Mouse (Mus musculus) MEL (cell line): ENCODE measurements around the gene Nt5c2.

Experiments
- BHLHE40 ChIP-seq: IDR thresholded peaks from 2 replicates; pipeline ENCODE4 v1.6.1; 2012; ENCODE audit warnings: low read depth, mild to moderate bottlenecking, inconsistent platforms, low read length, improper control_type of control experiment, borderline replicate concordance
- CTCF ChIP-seq, 3 experiments: IDR thresholded peaks in 2 of 3; conservative IDR thresholded peaks in 1 of 3; 2 replicates each; pipeline ENCODE4 v1.5.1; 2011 to 2012; ENCODE audit warnings: low read length in 3 of 3, low read depth in 2 of 3, mild to moderate bottlenecking in 2 of 3, improper control_type of control experiment in 1 of 3, inconsistent platforms in 1 of 3, mixed read lengths in 1 of 3, moderate library complexity in 1 of 3; ENCODE audit not compliant: control insufficient read depth in 1 of 3, insufficient read depth in 1 of 3, poor library complexity in 1 of 3, severe bottlenecking in 1 of 3
- EP300 ChIP-seq, 2 experiments: IDR thresholded peaks; 2 replicates each; pipeline ENCODE4 v1.6.1; 2011; ENCODE audit warnings: improper control_type of control experiment in 2 of 2, low read length in 2 of 2, low read depth in 1 of 2, mild to moderate bottlenecking in 1 of 2
- ETS1 ChIP-seq: IDR thresholded peaks from 2 replicates; pipeline ENCODE4 v1.6.1; 2012; ENCODE audit warnings: low read depth, mild to moderate bottlenecking, inconsistent platforms, low read length, improper control_type of control experiment, moderate library complexity
- GATA1 ChIP-seq: IDR thresholded peaks from 2 replicates; pipeline ENCODE4 v1.6.1; 2011; ENCODE audit warnings: low read depth, low read length, improper control_type of control experiment
- MAFK ChIP-seq: IDR thresholded peaks from 2 replicates; pipeline ENCODE4 v1.6.1; 2011; ENCODE audit warnings: low read depth, mild to moderate bottlenecking, low read length, improper control_type of control experiment, borderline replicate concordance
- NELFE ChIP-seq: IDR thresholded peaks from 2 replicates; pipeline ENCODE4 v1.6.1; 2011; ENCODE audit warnings: low read depth, low read length, improper control_type of control experiment
- POLR2A ChIP-seq, 2 experiments: IDR thresholded peaks; 2 replicates each; pipeline ENCODE4 v1.6.1; 2011 to 2012; ENCODE audit warnings: low read length in 2 of 2, mild to moderate bottlenecking in 2 of 2, control low read depth in 1 of 2, improper control_type of control experiment in 1 of 2, low read depth in 1 of 2, moderate library complexity in 1 of 2; ENCODE audit not compliant: control insufficient read depth in 1 of 2, insufficient read depth in 1 of 2, poor library complexity in 1 of 2
- TAL1 ChIP-seq: IDR thresholded peaks from 2 replicates; pipeline ENCODE4 v1.6.1; 2012; ENCODE audit warnings: mild to moderate bottlenecking, inconsistent platforms, low read length, moderate library complexity, mixed read lengths
- TCF12 ChIP-seq: IDR thresholded peaks from 2 replicates; pipeline ENCODE4 v1.6.1; 2014; ENCODE audit warnings: low read depth, mild to moderate bottlenecking, inconsistent platforms, low read length, improper control_type of control experiment, moderate library complexity
- ZNF384 ChIP-seq: IDR thresholded peaks from 2 replicates; pipeline ENCODE4 v1.6.1; 2012; ENCODE audit warnings: low read depth, mild to moderate bottlenecking, inconsistent platforms, low read length, improper control_type of control experiment

DNA sequence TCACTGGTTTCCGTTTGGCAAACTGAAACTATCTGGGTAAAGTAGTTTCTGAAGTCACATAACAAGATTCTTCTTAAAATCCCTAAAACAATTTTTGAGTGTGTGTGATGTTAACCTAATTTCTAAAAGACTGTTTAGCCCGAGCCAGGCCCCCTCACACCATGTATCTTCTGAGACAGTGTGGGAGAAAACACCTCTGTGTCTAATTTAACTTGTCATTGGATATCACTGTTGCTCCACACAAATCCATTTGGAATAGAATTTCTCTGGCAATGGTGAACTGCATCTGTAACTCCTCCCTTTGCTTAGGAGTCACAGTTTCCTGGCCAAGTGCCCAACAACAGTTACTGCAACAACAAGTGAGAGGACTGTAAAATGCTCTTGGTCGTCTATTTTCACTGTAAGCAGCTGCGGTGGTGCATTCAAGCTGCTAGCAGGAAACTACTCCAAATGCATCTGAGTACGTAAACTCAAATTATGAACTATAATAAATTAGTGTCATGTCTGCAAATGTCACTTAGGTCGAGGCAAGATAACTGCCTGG lies 85.8 kb downstream of the Nt5c2 start:
- no peak for TF ChIP-seq GATA1
- TF ChIP-seq CTCF (IDR thresholded peaks at IDR 0.05 in 2 of 3, conservative IDR thresholded peaks at IDR 0.05 in 1 of 3; ENCODE audit: control insufficient read depth in 1 of 3, insufficient read depth in 1 of 3, low read depth in 2 of 3, low read length in 3 of 3, poor library complexity in 1 of 3, severe bottlenecking in 1 of 3) = no peak
- no peak for TF ChIP-seq NELFE
- no peak for TF ChIP-seq EP300 (IDR thresholded peaks at IDR 0.05; ENCODE audit: low read depth in 1 of 2, low read length in 2 of 2)
- no peak for TF ChIP-seq POLR2A (IDR thresholded peaks at IDR 0.05; ENCODE audit: control insufficient read depth in 1 of 2, insufficient read depth in 1 of 2, low read depth in 1 of 2, low read length in 2 of 2, poor library complexity in 1 of 2)
- no peak for TF ChIP-seq BHLHE40
- no peak for TF ChIP-seq ZNF384
- no peak for TF ChIP-seq TAL1
- TF ChIP-seq ETS1 = no peak
- TF ChIP-seq TCF12 = no peak
- no peak for TF ChIP-seq MAFK
